Mouse (Mus musculus): ENCODE data around the gene Myof. TPM values are rescaled to one million over a fixed set of nuclear protein-coding genes. Genes with fewer than 3 reads are reported as not detected.

The Myof gene
- polyA plus RNA-seq, 1 experiment = 4.8 TPM

DNA sequence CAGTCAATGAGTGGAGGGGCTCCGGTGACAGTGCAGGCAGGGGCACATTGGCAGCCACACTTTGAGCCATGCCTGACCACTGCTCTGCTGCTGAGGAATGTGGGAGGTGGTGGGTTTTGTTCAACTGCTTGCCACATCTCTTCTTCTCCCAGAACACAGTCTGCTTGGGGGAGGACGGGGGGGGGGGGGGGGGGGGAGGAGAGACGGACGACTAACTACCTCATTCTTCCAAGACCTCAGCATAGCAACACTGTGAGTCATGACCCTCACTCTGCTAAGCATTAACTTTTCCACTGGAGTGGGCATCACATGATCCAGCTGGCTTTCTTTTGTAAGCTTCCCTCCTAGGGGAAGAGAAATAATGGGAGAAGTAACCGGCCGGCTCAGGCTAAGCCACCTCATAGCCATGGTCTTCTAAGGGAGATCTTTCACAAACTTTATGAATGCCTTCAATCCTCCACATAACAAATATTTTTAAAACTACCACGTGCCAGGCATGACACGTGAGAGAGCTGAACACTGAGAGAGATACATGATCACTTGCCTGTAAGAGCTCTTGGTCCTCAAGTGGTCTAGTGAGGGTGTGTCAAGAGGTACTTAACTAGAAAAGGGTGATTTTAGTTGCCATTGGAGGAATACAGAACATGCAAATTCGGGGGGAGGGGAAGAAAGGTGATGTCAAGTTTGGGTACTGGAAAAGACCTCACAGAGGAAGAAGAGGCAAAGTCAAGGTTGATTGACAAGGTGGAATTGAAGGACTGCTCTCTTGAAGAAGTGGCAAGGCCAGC, 17.9 kb downstream of the Myof start:
- H3K4me3 ChIP-seq (ENCODE audit: low read depth, low read length) = no peak overlapping the region
- 40% methylated on average over 8 of the region's 9 CpGs for WGBS
- peaks cover 18% of the 10 kb centered on the region for H3K4me1 ChIP-seq (ENCODE audit: control insufficient read depth, insufficient read depth, insufficient read length, low read length)
- H3K27me3 ChIP-seq (ENCODE audit: control insufficient read depth, insufficient read depth, low read length) = no peaks in the 10 kb centered on the region
- H3K27ac ChIP-seq (ENCODE audit: insufficient read depth, low read depth, low read length) = peak overlapping the region; percentile 48
- H3K36me3 ChIP-seq (ENCODE audit: control insufficient read depth, insufficient read depth, low read length) = no peaks in the 10 kb centered on the region
- TF ChIP-seq POLR2A (IDR thresholded peaks at IDR 0.05; ENCODE audit: low read depth, low read length) = no peak
- no peak for TF ChIP-seq CTCF (IDR thresholded peaks at IDR 0.05; ENCODE audit: extremely low read depth, insufficient read length, insufficient replicate concordance, low read depth, low read length)

DNA sequence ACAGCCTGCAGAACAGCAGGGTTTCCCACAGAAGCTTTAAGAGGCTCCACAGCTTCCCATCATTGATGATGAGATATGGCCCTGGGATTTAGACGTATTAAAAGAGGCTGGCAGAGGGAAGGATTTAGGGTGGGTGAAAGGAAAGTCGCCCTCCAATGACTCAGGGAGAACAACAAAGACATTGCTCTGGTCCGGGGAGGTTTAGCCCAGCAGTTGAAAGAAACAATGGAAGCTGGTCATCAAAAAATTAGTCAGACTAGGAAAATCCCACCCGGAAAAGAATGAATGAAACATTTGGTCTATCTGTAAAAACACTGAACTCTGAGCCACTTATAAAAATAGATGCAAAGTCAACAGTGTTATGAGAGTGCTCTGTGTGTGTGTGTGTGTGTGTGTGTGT, 19.8 kb downstream of the Myof start:
- Histone ChIP-seq H3K27me3 (ENCODE audit: control insufficient read depth, insufficient read depth, low read length) (no peaks in the 10 kb centered on the region), H3K36me3 (ENCODE audit: control insufficient read depth, insufficient read depth, low read length) (no peaks in the 10 kb centered on the region), H3K27ac (ENCODE audit: insufficient read depth, low read depth, low read length) (no peak overlapping the region), H3K4me3 (ENCODE audit: low read depth, low read length) (no peak overlapping the region), H3K4me1 (ENCODE audit: control insufficient read depth, insufficient read depth, insufficient read length, low read length) (peaks cover 11% of the 10 kb centered on the region)
- WGBS = 81% methylated on average over 4 of the region's 4 CpGs
- TF ChIP-seq POLR2A (IDR thresholded peaks at IDR 0.05; ENCODE audit: low read depth, low read length) = no peak
- no peak for TF ChIP-seq CTCF (IDR thresholded peaks at IDR 0.05; ENCODE audit: extremely low read depth, insufficient read length, insufficient replicate concordance, low read depth, low read length)

DNA sequence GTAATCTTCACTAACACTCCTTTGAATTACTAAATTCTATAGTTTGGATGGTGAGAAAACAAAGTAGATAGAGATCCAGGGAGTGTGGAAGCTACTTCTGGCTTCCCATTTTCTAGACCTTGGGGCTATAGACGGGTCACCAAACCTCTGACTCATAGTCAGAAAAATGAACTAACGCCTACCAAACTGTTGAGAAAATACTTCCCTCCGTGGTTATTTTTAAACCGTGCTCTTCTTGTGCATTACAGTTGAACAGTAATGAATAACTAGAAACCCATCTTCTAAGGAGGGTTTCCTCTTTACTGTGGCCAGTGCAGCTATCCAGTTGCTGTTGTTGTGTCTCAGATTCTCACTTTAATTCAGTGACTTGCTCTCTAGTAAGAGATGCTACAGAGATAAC, 20.7 kb downstream of the Myof start:
- Histone ChIP-seq H3K27me3 (ENCODE audit: control insufficient read depth, insufficient read depth, low read length) (no peaks in the 10 kb centered on the region), H3K36me3 (ENCODE audit: control insufficient read depth, insufficient read depth, low read length) (no peaks in the 10 kb centered on the region), H3K27ac (ENCODE audit: insufficient read depth, low read depth, low read length) (0 out of 2 replicates have a peak overlapping the region, but pooled peaks have one; percentile 16), H3K4me1 (ENCODE audit: control insufficient read depth, insufficient read depth, insufficient read length, low read length) (peaks cover 11% of the 10 kb centered on the region), H3K4me3 (ENCODE audit: low read depth, low read length) (no peak overlapping the region)
- TF ChIP-seq CTCF (IDR thresholded peaks at IDR 0.05; ENCODE audit: extremely low read depth, insufficient read length, insufficient replicate concordance, low read depth, low read length) (no peak), POLR2A (IDR thresholded peaks at IDR 0.05; ENCODE audit: low read depth, low read length) (no peak)
- 40% methylated on average over 4 of the region's 4 CpGs for WGBS

DNA sequence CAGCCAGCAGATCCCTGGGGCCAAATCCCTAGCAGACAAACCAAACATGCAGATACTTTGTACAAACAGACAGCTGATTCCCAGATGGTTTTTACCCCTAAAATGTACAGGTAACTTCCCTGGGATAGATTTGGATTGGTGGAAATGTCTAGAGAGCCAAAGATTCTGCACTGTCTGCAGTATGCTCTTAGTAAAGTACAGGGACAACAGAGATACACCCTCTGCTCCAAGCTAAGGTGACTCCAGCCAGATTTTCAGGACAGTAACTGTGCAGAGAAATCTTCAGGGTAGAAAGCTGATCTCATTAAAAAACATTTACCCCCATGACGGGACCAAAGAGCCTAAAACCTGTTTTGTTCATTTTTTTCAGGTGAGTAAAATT, 27.5 kb downstream of the Myof start:
- no peak overlapping the region for H3K4me3 ChIP-seq (ENCODE audit: low read depth, low read length)
- WGBS = 70% methylated on average over 1 of the region's 1 CpGs
- TF ChIP-seq CTCF (IDR thresholded peaks at IDR 0.05; ENCODE audit: extremely low read depth, insufficient read length, insufficient replicate concordance, low read depth, low read length) = no peak
- TF ChIP-seq POLR2A (IDR thresholded peaks at IDR 0.05; ENCODE audit: low read depth, low read length) = no peak
- H3K36me3 ChIP-seq (ENCODE audit: control insufficient read depth, insufficient read depth, low read length) = no peaks in the 10 kb centered on the region
- no peak overlapping the region for H3K27ac ChIP-seq (ENCODE audit: insufficient read depth, low read depth, low read length)
- H3K27me3 ChIP-seq (ENCODE audit: control insufficient read depth, insufficient read depth, low read length) = 0 out of 2 replicates have a peak, but pooled peaks cover 3% of the 10 kb centered on the region
- H3K4me1 ChIP-seq (ENCODE audit: control insufficient read depth, insufficient read depth, insufficient read length, low read length) = peaks cover 5% of the 10 kb centered on the region; the same call in 1 of the 2 replicates

DNA sequence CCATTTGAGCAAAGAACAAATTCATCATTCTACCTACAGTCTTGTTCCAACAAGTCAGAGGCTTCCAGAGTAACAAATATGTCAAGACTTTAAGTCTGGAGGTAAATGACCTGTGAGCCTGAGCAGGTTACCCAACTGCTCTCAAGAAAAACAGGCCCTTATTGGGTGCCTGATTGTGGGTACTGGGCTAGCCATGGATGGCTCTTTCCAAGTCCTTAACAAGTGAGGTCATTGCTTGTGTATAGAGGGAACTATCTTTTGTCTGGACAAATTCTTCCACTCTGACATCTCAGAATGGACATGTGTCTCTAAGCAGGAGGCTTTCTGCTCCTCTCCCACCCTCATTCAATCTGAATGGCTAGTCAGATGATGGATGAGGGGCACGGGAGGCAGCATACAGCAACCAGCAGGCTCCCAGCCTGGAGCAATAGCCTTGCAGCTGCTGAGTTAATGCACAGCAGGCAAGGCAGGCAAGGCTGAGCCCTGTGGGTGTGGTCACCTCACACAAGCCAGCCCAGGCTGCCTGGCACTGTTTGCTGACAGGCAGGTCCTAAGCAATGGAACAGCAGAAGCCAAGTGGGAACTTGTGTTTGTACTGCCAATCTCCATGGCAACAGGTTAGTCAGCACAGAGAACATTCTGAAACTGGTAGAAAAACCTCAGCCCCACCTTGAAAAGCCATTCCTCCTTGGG, 28.1 kb downstream of the Myof start:
- Histone ChIP-seq H3K27ac (ENCODE audit: insufficient read depth, low read depth, low read length) (no peak overlapping the region), H3K36me3 (ENCODE audit: control insufficient read depth, insufficient read depth, low read length) (no peaks in the 10 kb centered on the region), H3K4me3 (ENCODE audit: low read depth, low read length) (no peak overlapping the region), H3K4me1 (ENCODE audit: control insufficient read depth, insufficient read depth, insufficient read length, low read length) (peaks cover 5% of the 10 kb centered on the region; the same call in 1 of the 2 replicates), H3K27me3 (ENCODE audit: control insufficient read depth, insufficient read depth, low read length) (0 out of 2 replicates have a peak, but pooled peaks cover 3% of the 10 kb centered on the region)
- 12% methylated on average over 1 of the region's 1 CpGs for WGBS
- no peak for TF ChIP-seq POLR2A (IDR thresholded peaks at IDR 0.05; ENCODE audit: low read depth, low read length)
- no peak for TF ChIP-seq CTCF (IDR thresholded peaks at IDR 0.05; ENCODE audit: extremely low read depth, insufficient read length, insufficient replicate concordance, low read depth, low read length)

DNA sequence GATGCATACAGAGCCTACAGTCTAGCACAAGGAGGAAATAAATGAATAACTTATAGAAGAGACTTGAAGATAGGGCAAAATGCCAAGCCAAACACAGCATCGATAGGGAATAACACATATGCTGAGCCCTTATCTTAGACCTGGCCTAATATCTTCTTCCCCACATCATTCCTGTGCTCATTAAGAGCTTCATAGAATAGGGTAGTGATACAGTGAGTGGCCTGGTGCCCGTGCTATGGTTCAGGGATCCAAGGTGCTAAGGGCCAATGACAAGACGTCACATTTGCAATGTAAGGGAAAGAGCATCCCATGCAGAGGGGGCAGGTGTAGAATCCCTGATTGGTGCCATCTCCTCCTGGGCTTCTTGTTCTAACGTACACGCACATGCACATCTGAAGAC, 28.9 kb downstream of the Myof start:
- Histone ChIP-seq H3K27me3 (ENCODE audit: control insufficient read depth, insufficient read depth, low read length) (0 out of 2 replicates have a peak, but pooled peaks cover 3% of the 10 kb centered on the region), H3K27ac (ENCODE audit: insufficient read depth, low read depth, low read length) (no peak overlapping the region), H3K36me3 (ENCODE audit: control insufficient read depth, insufficient read depth, low read length) (no peaks in the 10 kb centered on the region), H3K4me3 (ENCODE audit: low read depth, low read length) (no peak overlapping the region), H3K4me1 (ENCODE audit: control insufficient read depth, insufficient read depth, insufficient read length, low read length) (peaks cover 5% of the 10 kb centered on the region; the same call in 1 of the 2 replicates)
- 35% methylated on average over 5 of the region's 5 CpGs for WGBS
- TF ChIP-seq POLR2A (IDR thresholded peaks at IDR 0.05; ENCODE audit: low read depth, low read length) (no peak), CTCF (IDR thresholded peaks at IDR 0.05; ENCODE audit: extremely low read depth, insufficient read length, insufficient replicate concordance, low read depth, low read length) (no peak)

DNA sequence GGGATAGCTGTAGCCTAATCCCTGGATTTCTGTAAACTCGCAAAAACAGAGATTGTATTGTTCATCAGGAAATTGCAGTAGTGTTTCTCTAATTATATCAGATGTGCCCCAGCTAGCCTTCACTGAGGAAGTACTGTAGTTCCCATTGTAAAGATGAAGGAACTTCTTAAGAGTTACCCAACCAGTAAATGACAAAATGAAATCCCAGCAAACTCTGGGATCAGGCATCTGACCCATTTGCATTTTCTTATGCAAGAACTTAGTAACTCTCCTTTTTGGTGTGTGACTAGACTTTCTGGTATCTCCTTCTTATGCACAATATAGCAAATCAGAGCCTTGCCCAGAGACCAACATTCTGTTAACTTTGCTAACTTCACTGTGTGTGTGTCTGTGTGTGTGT, 32.0 kb downstream of the Myof start:
- no peaks in the 10 kb centered on the region for H3K36me3 ChIP-seq (ENCODE audit: control insufficient read depth, insufficient read depth, low read length)
- peaks cover 5% of the 10 kb centered on the region; the same call in 1 of the 2 replicates for H3K4me1 ChIP-seq (ENCODE audit: control insufficient read depth, insufficient read depth, insufficient read length, low read length)
- 54% methylated on average over 1 of the region's 1 CpGs for WGBS
- H3K27ac ChIP-seq (ENCODE audit: insufficient read depth, low read depth, low read length) = no peak overlapping the region
- no peak for TF ChIP-seq CTCF (IDR thresholded peaks at IDR 0.05; ENCODE audit: extremely low read depth, insufficient read length, insufficient replicate concordance, low read depth, low read length)
- no peak overlapping the region for H3K4me3 ChIP-seq (ENCODE audit: low read depth, low read length)
- 0 out of 2 replicates have a peak, but pooled peaks cover 3% of the 10 kb centered on the region for H3K27me3 ChIP-seq (ENCODE audit: control insufficient read depth, insufficient read depth, low read length)
